8 mouse cellular contexts compared by ENCODE assay signal in genomic region chr4:120716141-120716571, GRCm38 (mm10). TPM values are rescaled to one million over a fixed set of nuclear protein-coding genes. Genes with fewer than 3 reads are reported as not detected.
A peak's percentile ranks its signal among the peaks of the same experiment; 100 is the strongest.
DNase-seq lines count a peak whose midpoint lies in the region; ATAC-seq and TF ChIP-seq lines count a peak whose summit lies in the region.

No protein-coding gene starts in this region.

- 0 out of 2 replicates have a peak, but pooled peaks cover 7% of the 10 kb centered on the region for H3K27me3 ChIP-seq in forebrain, embryonic 16.5 days (replicated peaks; ENCODE audit: control insufficient read depth, insufficient read depth, low read length)
- H3K27me3 ChIP-seq in neural tube, embryonic 14.5 days (ENCODE audit: control insufficient read depth, insufficient read depth, low read length), result peaks cover 3% of the 10 kb centered on the region

- peak overlapping the region; percentile 41; the same call in 1 of the 2 replicates for H3K9ac ChIP-seq in forebrain, embryonic 16.5 days (replicated peaks; ENCODE audit: low read depth, low read length)
- H3K9ac ChIP-seq in neural tube, embryonic 14.5 days (replicated peaks; ENCODE audit: low read depth, low read length), result 0 out of 2 replicates have a peak overlapping the region, but pooled peaks have one; percentile 25

- DNase-seq in left cerebral cortex, adult 2 months (ENCODE audit: extremely low spot score in 1 of 2, low spot score in 2 of 2), result peak in 1 of 2 experiments; percentile 35
- DNase-seq in left cerebral cortex, adult 8-10 months (ENCODE audit: low spot score in 2 of 2), result no peak
- peak; percentile 38 for DNase-seq in kidney, adult 11 months
- DNase-seq in lung, adult 2 months, result peak; percentile 64
- no peak for DNase-seq in frontal cortex, postnatal 36 days (ENCODE audit: low spot score in 2 of 2)

- H3K36me3 ChIP-seq in forebrain, embryonic 16.5 days (ENCODE audit: control insufficient read depth, insufficient read depth), result no peaks in the 10 kb centered on the region
- H3K36me3 ChIP-seq in neural tube, embryonic 14.5 days (ENCODE audit: control insufficient read depth, insufficient read depth, low read length), result no peaks in the 10 kb centered on the region

- no peak overlapping the region for H3K27ac ChIP-seq in left cerebral cortex, adult 2 months
- no peak overlapping the region for H3K27ac ChIP-seq in bone marrow macrophage, adult 2 months (ENCODE audit: insufficient read depth, low read depth, low read length)
- no peak overlapping the region for H3K27ac ChIP-seq in forebrain, embryonic 16.5 days (ENCODE audit: low read length)
- no peak overlapping the region for H3K27ac ChIP-seq in neural tube, embryonic 14.5 days (ENCODE audit: low read depth, low read length)

- no peaks in the 10 kb centered on the region for H3K9me3 ChIP-seq in forebrain, embryonic 16.5 days (ENCODE audit: control insufficient read depth, low read length)
- H3K9me3 ChIP-seq in neural tube, embryonic 14.5 days (ENCODE audit: control insufficient read depth, low read length), result no peaks in the 10 kb centered on the region

- no peak for TF ChIP-seq POLR2A in bone marrow macrophage, adult 2 months (IDR thresholded peaks at IDR 0.05; ENCODE audit: borderline replicate concordance, low read depth, low read length)
- no peak for TF ChIP-seq POLR2A in lung, adult 2 months (IDR thresholded peaks at IDR 0.05; ENCODE audit: borderline replicate concordance, extremely low read depth, low read depth, low read length)

- ATAC-seq in forebrain, embryonic 16.5 days, result peak; percentile 84
- ATAC-seq in neural tube, embryonic 14.5 days (ENCODE audit: low read depth), result peak; percentile 82

- H3K4me3 ChIP-seq in left cerebral cortex, adult 2 months, result peak overlapping the region; percentile 33
- peak overlapping the region; percentile 51 for H3K4me3 ChIP-seq in bone marrow macrophage, adult 2 months (ENCODE audit: insufficient read depth, low read length)
- H3K4me3 ChIP-seq in forebrain, embryonic 16.5 days (replicated peaks; ENCODE audit: low read length), result peak overlapping the region; percentile 39
- H3K4me3 ChIP-seq in lung, adult 2 months (replicated peaks; ENCODE audit: extremely low read depth, low read depth, low read length), result peak overlapping the region; percentile 36
- H3K4me3 ChIP-seq in neural tube, embryonic 14.5 days (ENCODE audit: low read depth, low read length), result peak overlapping the region; percentile 31

- H3K4me1 ChIP-seq in bone marrow macrophage, adult 2 months (ENCODE audit: control insufficient read depth, insufficient read depth, low read length), result peaks cover 2% of the 10 kb centered on the region; the same call in 1 of the 2 replicates
- H3K4me1 ChIP-seq in forebrain, embryonic 16.5 days (replicated peaks; ENCODE audit: control insufficient read depth, insufficient read depth, low read length), result peaks cover 24% of the 10 kb centered on the region
- peaks cover 2% of the 10 kb centered on the region; the same call in 1 of the 2 replicates for H3K4me1 ChIP-seq in lung, adult 2 months (ENCODE audit: control insufficient read depth, insufficient read depth, low read length)
- H3K4me1 ChIP-seq in neural tube, embryonic 14.5 days (ENCODE audit: control insufficient read depth, insufficient read depth, low read length), result peaks cover 10% of the 10 kb centered on the region

- WGBS in forebrain, embryonic 16.5 days, result under 1% methylated on average over 12 of the region's 12 CpGs
- 11% methylated on average over 12 of the region's 12 CpGs for WGBS in lung, adult 2 months
- under 1% methylated on average over 12 of the region's 12 CpGs for WGBS in neural tube, embryonic 14.5 days

- H3K4me2 ChIP-seq in forebrain, embryonic 16.5 days (ENCODE audit: low read length), result peak overlapping the region; percentile 72
- peak overlapping the region; percentile 62 for H3K4me2 ChIP-seq in neural tube, embryonic 14.5 days (ENCODE audit: low read depth, low read length)

- intact Hi-C loops in left cerebral cortex, adult 2 months (cut with DNase I), result no loop called here

- TF ChIP-seq CTCF in left cerebral cortex, adult 2 months (IDR thresholded peaks at IDR 0.05), result no peak
- TF ChIP-seq CTCF in bone marrow macrophage, adult 2 months (IDR thresholded peaks at IDR 0.05; ENCODE audit: low read depth, low read length), result no peak
- no peak for TF ChIP-seq CTCF in lung, adult 2 months (IDR thresholded peaks at IDR 0.05; ENCODE audit: insufficient read depth, low read length)

RNA-seq across cellular contexts. Expression of gene Kcnq4, which starts 32.3 kb away (rescaled TPM):
- total RNA-seq in left cerebral cortex, adult 2 months (2021), result 1 to 10 TPM; 6.9 to 7.5 TPM
- total RNA-seq in left cerebral cortex, adult 8-10 months (2022), result 1 to 10 TPM; 7.5 to 9.1 (median 7.7) TPM
- polyA plus RNA-seq in bone marrow macrophage, adult 2 months (2012; ENCODE audit: insufficient read depth, insufficient read length, missing spikeins), result not detected in 2 replicates
- polyA plus RNA-seq in forebrain, embryonic 16.5 days (2015; fragmentation: Nextera tagmentation; extraction: Ambion mirVana), result 8.7 and 11.1 TPM in 2 replicates
- 8.2 and 8.3 TPM in 2 replicates for polyA plus RNA-seq in lung, adult 2 months (2012; rRNA removed)
- 5.2 and 5.5 TPM in 2 replicates for polyA plus RNA-seq in neural tube, embryonic 14.5 days (2014; fragmentation: Nextera tagmentation; extraction: Ambion mirVana)

RNA-seq across cellular contexts. Expression of gene Cited4, which starts 49.8 kb away (rescaled TPM):
- 10 to 100 TPM; 17.9 to 20.2 TPM for total RNA-seq in left cerebral cortex, adult 2 months (2021)
- 10 to 100 TPM; 14.1 to 18.0 (median 17.1) TPM for total RNA-seq in left cerebral cortex, adult 8-10 months (2022)
- not detected in 2 replicates for polyA plus RNA-seq in bone marrow macrophage, adult 2 months (2012; ENCODE audit: insufficient read depth, insufficient read length, missing spikeins)
- polyA plus RNA-seq in forebrain, embryonic 16.5 days (2015; fragmentation: Nextera tagmentation; extraction: Ambion mirVana), result 0.46 and 0.79 TPM in 2 replicates
- polyA plus RNA-seq in lung, adult 2 months (2012; rRNA removed), result 5.8 and 9.3 TPM in 2 replicates
- 0.64 and 1.4 TPM in 2 replicates for polyA plus RNA-seq in neural tube, embryonic 14.5 days (2014; fragmentation: Nextera tagmentation; extraction: Ambion mirVana)

Comparison
In these comparisons a context has a peak if more than half of its experiments do, and no peak if none do; other contexts are left out.
1. DNase-seq: peak in kidney, adult 11 months (single experiment) and lung, adult 2 months (single experiment); none in left cerebral cortex, adult 8-10 months (0 of 2) and frontal cortex, postnatal 36 days (0 of 2).
2. Peak in every context shown above with its lines, with median percentiles within 50 percentile points of each other: H3K4me3 ChIP-seq.